Mouse (Mus musculus) heart, postnatal 25 days (tissue): ENCODE results near the gene Bdnf. TPM values are rescaled to one million over a fixed set of nuclear protein-coding genes. Genes with fewer than 3 reads are reported as not detected.

ENCODE experiments used
- DNase-seq: peaks from one replicate; pipeline ENCODE4 v3.0.0; 2022; ENCODE audit warnings: low spot score
- intact Hi-C: fragments of 180-260 bp; cut with DNase I; formaldehyde crosslinking; loops from one replicate; pipeline ENCODE4 v1.15.1; 2025
- total RNA-seq, 2 experiments: library from RNA; stranded (reverse); gene quantifications; 2 replicates each; pipeline ENCODE4 v1.2.3; 2021

The Bdnf gene
- total RNA-seq, 2 experiments from 2014 or later, result 3.8 to 5.5 TPM

- intact Hi-C loops, result no loop called here
- no peak for DNase-seq
Measured at GRCm38 (mm10) chr2:109700291-109700690, 25.8 kb downstream of the Bdnf start.

- intact Hi-C loops, result no loop called here
- DNase-seq, result no peak
Measured at GRCm38 (mm10) chr2:109703588-109703987, 29.1 kb downstream of the Bdnf start.

- no peak for DNase-seq
- intact Hi-C loops, result no loop called here
Measured at GRCm38 (mm10) chr2:109704053-109704452, 29.6 kb downstream of the Bdnf start.

- no peak for DNase-seq
- intact Hi-C loops, result no loop called here
Measured at GRCm38 (mm10) chr2:109706524-109706923, 32.0 kb downstream of the Bdnf start.

GRCm38 (mm10) chr2:109709346-109709745 lies 34.8 kb downstream of the Bdnf start:
- intact Hi-C loops, result no loop called here
- no peak for DNase-seq

- DNase-seq, result no peak
- intact Hi-C loops, result no loop called here
Measured at GRCm38 (mm10) chr2:109711049-109711448, 36.5 kb downstream of the Bdnf start.

GRCm38 (mm10) chr2:109725261-109725660 lies 50.8 kb downstream of the Bdnf start:
- intact Hi-C loops, result no loop called here
- DNase-seq, result no peak

- DNase-seq, result no peak
- intact Hi-C loops, result no loop called here
Measured at GRCm38 (mm10) chr2:109725831-109726230, 51.3 kb downstream of the Bdnf start.

GRCm38 (mm10) chr2:109729221-109729620 lies 54.7 kb downstream of the Bdnf start:
- DNase-seq, result no peak
- intact Hi-C loops, result no loop called here

GRCm38 (mm10) chr2:109733201-109734039 lies 58.9 kb downstream of the Bdnf start:
- intact Hi-C loops, result no loop called here
- DNase-seq, result no peak

GRCm38 (mm10) chr2:109734228-109734627 lies 59.7 kb downstream of the Bdnf start:
- DNase-seq, result no peak
- intact Hi-C loops, result no loop called here

GRCm38 (mm10) chr2:109734666-109735065 lies 60.2 kb downstream of the Bdnf start:
- DNase-seq, result no peak
- intact Hi-C loops, result loop anchor here (5.0 kb wide), 1 partner anchor 158 kb away; the partner anchor contains the start of gene Lin7c

- no peak for DNase-seq
- intact Hi-C loops, result loop anchor here (5.0 kb wide), 1 partner anchor 157 kb away; the partner anchor contains the start of gene Lin7c
Measured at GRCm38 (mm10) chr2:109735347-109735746, 60.8 kb downstream of the Bdnf start.

GRCm38 (mm10) chr2:109736306-109736705 lies 61.8 kb downstream of the Bdnf start:
- intact Hi-C loops, result loop anchor here (5.0 kb wide), 1 partner anchor 156 kb away; the partner anchor contains the start of gene Lin7c
- DNase-seq, result no peak

- intact Hi-C loops, result loop anchor here (5.0 kb wide), 1 partner anchor 154 kb away; the partner anchor contains the start of gene Lin7c
- DNase-seq, result no peak
Measured at GRCm38 (mm10) chr2:109738331-109738730, 63.8 kb downstream of the Bdnf start.

- intact Hi-C loops, result no loop called here
- DNase-seq, result no peak
Measured at GRCm38 (mm10) chr2:109743208-109743960, 68.9 kb downstream of the Bdnf start.

- DNase-seq, result no peak
- intact Hi-C loops, result no loop called here
Measured at GRCm38 (mm10) chr2:109746223-109746622, 71.7 kb downstream of the Bdnf start.

- DNase-seq, result no peak
- intact Hi-C loops, result no loop called here
Measured at GRCm38 (mm10) chr2:109748412-109748811, 73.9 kb downstream of the Bdnf start.

- no peak for DNase-seq
- intact Hi-C loops, result no loop called here
Measured at GRCm38 (mm10) chr2:109748815-109749214, 74.3 kb downstream of the Bdnf start.

GRCm38 (mm10) chr2:109749964-109750363 lies 75.5 kb downstream of the Bdnf start:
- no peak for DNase-seq
- intact Hi-C loops, result no loop called here

- intact Hi-C loops, result no loop called here
- no peak for DNase-seq
Measured at GRCm38 (mm10) chr2:109750484-109750883, 76.0 kb downstream of the Bdnf start.
